Mouse (Mus musculus) embryonic facial prominence, embryonic 11.5 days (tissue): Measurements from ENCODE around the gene Prpf3. TPM values are rescaled to one million over a fixed set of nuclear protein-coding genes. Genes with fewer than 3 reads are reported as not detected.

Experiments used
- ATAC-seq: fragments of 200-750 bp; cut with Nextera tagmentation; replicated peaks from 2 replicates; pipeline ENCODE4 v1.8.0; 2017; ENCODE audit warnings: low read depth; ENCODE audit not compliant: insufficient number of reproducible peaks, low FRiP score, low TSS enrichment
- DNase-seq: peaks from one replicate; pipeline ENCODE4 v3.0.0-alpha.2; 2015; ENCODE audit warnings: low spot score
- H3K27ac ChIP-seq: fragments of 300-500 bp; sonication (generic); replicated peaks from 2 replicates; pipeline ENCODE4 v1.5.1; 2014; ENCODE audit warnings: mild to moderate bottlenecking, low read depth, low read length, control low read depth
- H3K27me3 ChIP-seq: fragments of 300-500 bp; sonication (generic); 2 replicates; pipeline ENCODE4 v1.6.1; 2014; ENCODE audit warnings: mild to moderate bottlenecking, low read length, moderate library complexity, mixed read lengths; ENCODE audit not compliant: control insufficient read depth, insufficient read depth
- H3K36me3 ChIP-seq: fragments of 300-500 bp; sonication (generic); replicated peaks from 2 replicates; pipeline ENCODE4 v1.6.1; 2014; ENCODE audit warnings: low read depth, mild to moderate bottlenecking, low read length, moderate library complexity, mixed read lengths; ENCODE audit not compliant: control insufficient read depth, insufficient read depth
- H3K4me1 ChIP-seq: fragments of 300-500 bp; sonication (generic); 2 replicates; pipeline ENCODE4 v1.6.1; 2014; ENCODE audit warnings: low read length, mixed read lengths; ENCODE audit not compliant: control insufficient read depth, insufficient read depth
- H3K4me2 ChIP-seq: fragments of 300-500 bp; sonication (generic); 2 replicates; pipeline ENCODE4 v1.6.1; 2014; ENCODE audit warnings: low read depth, mild to moderate bottlenecking, control low read depth, low read length, moderate library complexity
- H3K4me3 ChIP-seq: fragments of 300-500 bp; sonication (generic); 2 replicates; pipeline ENCODE4 v1.5.1; 2014; ENCODE audit warnings: low read depth, low read length, control low read depth
- H3K9ac ChIP-seq: fragments of 300-500 bp; sonication (generic); replicated peaks from 2 replicates; pipeline ENCODE4 v1.6.1; 2014; ENCODE audit warnings: mild to moderate bottlenecking, control low read depth, low read length
- H3K9me3 ChIP-seq: fragments of 300-500 bp; sonication (generic); replicated peaks from 2 replicates; pipeline ENCODE4 v1.6.1; 2016; ENCODE audit warnings: mild to moderate bottlenecking, low read length, inconsistent platforms, mixed read lengths; ENCODE audit not compliant: control insufficient read depth
- WGBS: fragments of 180-500 bp; shearing (Covaris S2); extraction: QIAGEN DNeasy Blood & Tissue Kit; methylation state at CpG from one replicate; pipeline ENCODE4 v1.1.7; 2014; 5-methylcytosine and 5-hydroxymethylcytosine counted together
- polyA plus RNA-seq: library from polyadenylated mRNA; unstranded; fragments of >200 nt; fragmentation: Nextera tagmentation; extraction: Ambion mirVana; gene quantifications from 2 replicates; pipeline ENCODE4 v1.2.1, GENCODE M21; 2014

Gene Prpf3
- polyA plus RNA-seq, 1 experiment from 2014 or later, result 69.4 TPM

DNA sequence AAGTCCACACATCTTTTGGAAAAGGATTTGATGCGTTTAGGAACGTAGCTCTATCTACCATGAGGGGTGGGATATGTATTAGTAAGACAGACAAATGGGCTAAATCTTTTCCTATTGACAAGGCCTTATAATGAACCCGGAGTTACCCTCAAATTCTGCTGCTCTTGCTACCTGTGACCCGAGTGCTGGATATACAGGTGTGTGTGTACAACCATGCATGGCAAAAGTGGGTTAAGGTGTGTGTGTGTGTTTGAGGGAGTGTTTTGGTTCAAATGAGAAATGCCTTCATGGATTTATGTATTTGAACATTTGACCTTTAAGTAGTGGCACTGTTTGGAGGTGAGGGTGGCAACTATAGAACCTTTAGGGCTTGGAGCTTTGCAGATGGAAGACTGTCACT, 26.6 kb downstream of the Prpf3 start:
- no peaks in the 10 kb centered on the region for H3K4me1 ChIP-seq
- peaks cover 18% of the 10 kb centered on the region for H3K36me3 ChIP-seq
- no peak overlapping the region for H3K27ac ChIP-seq
- no peaks in the 10 kb centered on the region for H3K9me3 ChIP-seq
- H3K4me3 ChIP-seq, result no peak overlapping the region
- WGBS, result 96% methylated on average over 4 of the region's 4 CpGs
- no peaks in the 10 kb centered on the region for H3K27me3 ChIP-seq
- H3K4me2 ChIP-seq, result no peak overlapping the region
- DNase-seq (no peak), ATAC-seq (no peak)
- H3K9ac ChIP-seq, result no peak overlapping the region

DNA sequence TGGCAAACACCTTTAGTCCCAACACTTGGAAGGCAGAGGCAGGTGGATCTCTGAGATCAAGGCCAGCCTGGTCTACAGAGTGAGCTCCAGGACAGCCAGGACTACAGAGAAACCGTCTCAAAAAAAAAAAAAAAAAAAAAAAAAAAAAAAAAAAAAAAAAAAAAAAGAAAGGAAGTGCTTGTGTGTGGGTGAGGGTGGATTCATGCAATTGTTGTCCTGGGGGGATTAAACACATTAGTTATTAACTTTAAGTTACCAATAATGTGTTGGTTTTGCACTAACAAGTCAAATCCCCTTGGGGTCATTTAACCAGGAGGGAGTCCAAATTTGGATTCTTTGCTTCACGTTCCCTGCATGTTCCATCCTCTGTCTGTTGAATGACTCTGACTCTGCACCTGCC, 29.4 kb downstream of the Prpf3 start:
- H3K27me3 ChIP-seq, result no peaks in the 10 kb centered on the region
- H3K4me3 ChIP-seq, result no peak overlapping the region
- no peaks in the 10 kb centered on the region for H3K4me1 ChIP-seq
- DNase-seq (peak; percentile 3), ATAC-seq (no peak)
- H3K9ac ChIP-seq, result no peak overlapping the region
- H3K36me3 ChIP-seq, result peaks cover 12% of the 10 kb centered on the region
- H3K9me3 ChIP-seq, result no peaks in the 10 kb centered on the region
- WGBS, result 71% methylated on average over 2 of the region's 2 CpGs
- H3K4me2 ChIP-seq, result no peak overlapping the region
- H3K27ac ChIP-seq, result no peak overlapping the region

DNA sequence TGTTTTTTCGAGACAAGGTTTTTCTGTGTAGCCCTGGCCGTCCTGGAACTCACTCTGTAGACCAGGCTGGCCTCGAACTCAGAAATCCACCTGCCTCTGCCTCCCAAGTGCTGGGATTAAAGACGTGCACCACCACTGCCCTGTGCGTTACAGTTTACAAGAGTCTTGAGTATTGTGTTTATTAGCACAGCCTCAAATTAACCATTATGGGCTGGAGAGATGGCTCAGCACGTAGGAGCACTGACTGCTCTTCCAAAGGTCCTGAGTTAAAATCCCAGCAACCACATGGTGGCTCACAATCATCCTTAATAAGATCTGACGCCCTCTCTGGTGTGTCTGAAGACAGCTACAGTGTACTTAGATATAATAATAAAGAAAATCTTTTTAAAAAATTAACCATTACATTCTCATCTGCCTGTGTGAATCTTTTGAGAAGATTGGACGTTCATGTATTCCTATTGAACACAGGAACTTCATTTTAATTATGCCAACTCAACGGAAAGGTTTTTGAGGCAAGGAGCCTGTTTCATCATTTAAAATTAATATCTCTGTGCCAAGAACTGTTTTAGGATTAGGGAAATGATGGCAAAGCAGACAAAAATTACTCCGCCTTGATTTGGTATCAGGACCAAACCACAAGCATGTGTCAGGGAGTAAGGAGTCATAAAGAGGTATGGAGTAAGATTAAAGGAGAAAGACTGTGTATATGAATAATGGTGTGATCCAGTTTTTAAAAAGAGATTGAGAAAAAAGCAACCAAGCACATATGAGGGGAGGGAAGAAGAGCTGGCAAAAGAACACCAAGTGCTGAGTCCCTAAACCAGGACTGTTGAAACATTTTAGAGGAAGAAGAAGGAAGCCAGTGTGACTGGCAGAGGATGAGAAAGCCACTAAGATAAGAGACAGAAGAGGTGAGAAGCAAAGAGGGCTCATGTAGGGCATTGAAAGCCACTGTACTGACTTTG, 35.4 kb downstream of the Prpf3 start:
- peak overlapping the region; percentile 85 for H3K4me3 ChIP-seq

DNA sequence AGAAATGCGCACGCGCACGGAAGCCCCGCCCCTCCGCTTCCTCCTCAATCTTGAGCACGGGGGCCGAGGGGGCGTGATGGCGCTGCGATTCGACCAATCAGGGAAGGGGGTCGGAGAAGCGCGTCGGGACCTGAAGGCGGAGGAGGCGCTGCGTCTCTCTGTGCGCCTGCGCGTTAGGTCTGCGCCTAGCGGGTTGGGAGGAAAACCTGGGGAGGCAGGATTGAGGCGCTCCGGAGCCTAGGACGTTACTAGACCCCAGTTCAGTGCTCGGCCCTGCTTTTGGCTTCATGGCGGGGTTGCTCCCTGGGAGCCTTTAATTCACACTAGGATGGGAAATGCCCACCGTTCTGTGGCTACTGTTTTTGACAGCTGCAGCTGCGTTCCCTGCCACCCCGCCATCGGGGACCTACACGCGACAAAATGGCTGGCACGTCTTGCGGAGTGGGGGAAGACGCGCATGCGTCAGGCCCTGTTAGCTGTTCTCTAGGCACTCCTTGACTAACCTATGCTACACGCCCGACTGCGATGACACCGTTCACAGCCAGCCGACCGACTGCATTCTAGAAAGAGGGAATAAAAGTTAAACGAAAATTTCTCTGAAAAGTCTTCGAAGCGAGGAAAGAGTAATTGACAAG, 36.2 kb downstream of the Prpf3 start:
- ATAC-seq, result peak; percentile 97
- Histone ChIP-seq H3K9ac (peak overlapping the region; percentile 97), H3K4me1 (no peaks in the 10 kb centered on the region; the same call in 1 of the 2 replicates), H3K36me3 (no peaks in the 10 kb centered on the region), H3K27me3 (no peaks in the 10 kb centered on the region), H3K27ac (peak overlapping the region; percentile 99), H3K4me3 (peak overlapping the region; percentile 85), H3K9me3 (no peaks in the 10 kb centered on the region), H3K4me2 (peak overlapping the region; percentile 47)
- under 1% methylated on average over 49 of the region's 49 CpGs for WGBS
- DNase-seq, result peak; percentile 100

More for the DNA sequence above, 35.4 kb downstream of the Prpf3 start:
- DNase-seq (peak; percentile 2), ATAC-seq (no peak)
- Histone ChIP-seq H3K9ac (peak overlapping the region; percentile 97), H3K27ac (peak overlapping the region; percentile 96; the same call in 1 of the 2 replicates), H3K27me3 (no peaks in the 10 kb centered on the region), H3K9me3 (no peaks in the 10 kb centered on the region), H3K4me2 (peak overlapping the region; percentile 47), H3K36me3 (no peaks in the 10 kb centered on the region), H3K4me1 (no peaks in the 10 kb centered on the region; the same call in 1 of the 2 replicates)
- WGBS, result 50% methylated on average over 10 of the region's 10 CpGs

DNA sequence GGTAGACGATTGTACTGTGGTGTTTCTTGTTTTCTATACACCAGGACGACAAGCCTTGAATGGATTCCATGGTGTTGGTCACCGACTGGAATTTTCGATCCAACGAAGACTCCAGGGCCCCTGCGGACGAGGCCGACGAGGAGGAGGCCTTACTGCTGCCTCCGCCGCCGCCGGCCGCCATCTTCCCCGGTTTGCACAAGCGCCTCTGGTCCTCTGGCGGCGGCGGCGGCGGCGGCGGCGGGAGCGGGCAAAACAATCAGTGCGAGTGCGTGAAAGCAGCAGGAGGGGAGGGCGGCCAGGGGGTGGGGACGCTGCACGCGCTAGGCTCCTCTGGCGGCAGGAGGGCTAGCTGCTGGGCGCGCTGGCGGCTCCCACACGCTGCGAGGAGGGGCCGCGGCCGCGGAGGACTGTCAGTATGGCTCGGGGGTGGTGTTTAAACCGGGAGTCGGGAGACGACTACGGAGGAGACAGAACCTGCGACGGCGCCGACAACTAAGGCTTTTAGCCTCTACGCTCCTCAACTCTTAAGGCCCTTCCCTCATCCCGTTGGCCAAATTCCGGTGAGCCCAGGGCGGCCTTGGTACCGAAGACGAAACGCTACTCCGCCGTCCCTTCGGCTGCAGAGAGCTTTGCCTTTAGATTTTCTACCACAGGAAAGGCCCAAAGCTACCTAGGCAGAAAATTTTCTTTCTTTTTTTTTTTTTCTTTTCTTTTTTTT, 37.0 kb downstream of the Prpf3 start, which contains the start of gene Rprd2:
Gene Rprd2 (minus strand): TSS at position 293 of the 718 bp plus-strand sequence.
- peak; percentile 23; the same call in 1 of the 2 replicates for ATAC-seq
- Histone ChIP-seq H3K4me2 (peak within 1 kb of the TSS; percentile 73), H3K4me3 (peak within 1 kb of the TSS; percentile 85), H3K9ac (peak within 1 kb of the TSS; percentile 97), H3K4me1 (no peaks in the 10 kb centered on the region; the same call in 1 of the 2 replicates), H3K27ac (peak within 1 kb of the TSS; percentile 99), H3K9me3 (no peaks in the 10 kb centered on the region), H3K36me3 (no peaks in the 10 kb centered on the region), H3K27me3 (no peaks in the 10 kb centered on the region)
- DNase-seq, result peak; percentile 75
- WGBS, result under 1% methylated on average over 60 of the region's 60 CpGs

DNA sequence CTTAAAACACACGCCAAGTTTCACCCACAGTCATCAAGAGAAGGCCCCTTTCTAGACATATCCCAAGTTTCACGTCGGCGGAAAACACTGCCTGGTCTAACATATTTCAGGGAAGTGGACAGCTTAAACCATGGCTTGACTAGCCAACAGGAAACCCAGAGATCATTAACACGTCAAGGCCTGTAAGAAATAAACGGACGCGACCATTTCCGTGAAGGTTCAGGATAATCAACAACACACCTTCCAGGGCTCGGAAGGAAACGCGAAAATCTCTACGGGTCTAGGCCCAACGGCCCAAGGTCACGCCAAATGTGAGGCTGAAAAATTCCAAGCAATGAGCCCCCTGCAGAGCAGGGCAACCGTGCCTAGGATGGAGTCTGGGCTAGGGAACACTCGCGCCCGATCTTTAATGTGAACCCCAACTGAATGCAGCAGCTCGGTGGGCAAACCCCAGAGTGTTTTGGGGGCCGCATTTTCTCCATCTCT, 37.6 kb downstream of the Prpf3 start:
- Histone ChIP-seq H3K4me1 (no peaks in the 10 kb centered on the region; the same call in 1 of the 2 replicates), H3K4me2 (peak overlapping the region; percentile 73), H3K4me3 (peak overlapping the region; percentile 85), H3K9ac (peak overlapping the region; percentile 97), H3K27me3 (no peaks in the 10 kb centered on the region), H3K27ac (peak overlapping the region; percentile 99), H3K36me3 (no peaks in the 10 kb centered on the region), H3K9me3 (no peaks in the 10 kb centered on the region)
- DNase-seq (peak; percentile 67), ATAC-seq (no peak)
- under 1% methylated on average over 21 of the region's 21 CpGs for WGBS

DNA sequence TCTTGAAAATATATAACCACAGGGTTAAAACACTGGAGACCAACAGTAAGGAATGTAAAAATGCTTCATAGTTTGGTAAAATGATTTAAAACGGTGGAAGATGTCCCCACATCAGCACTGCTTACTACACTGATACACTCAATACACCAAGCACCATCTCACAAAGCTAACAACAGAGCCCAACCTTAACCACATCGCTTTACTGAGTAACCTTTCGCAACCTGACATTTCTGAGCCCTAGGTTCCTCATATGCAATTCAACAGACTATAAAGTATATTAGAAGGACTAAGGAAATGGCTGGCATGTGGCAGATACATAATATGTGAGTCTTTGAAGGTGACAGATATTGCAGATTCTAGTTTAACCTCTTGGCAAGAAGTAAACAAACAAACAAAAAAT, 39.0 kb downstream of the Prpf3 start:
- Histone ChIP-seq H3K27me3 (no peaks in the 10 kb centered on the region), H3K4me2 (no peak overlapping the region), H3K9me3 (no peaks in the 10 kb centered on the region), H3K9ac (no peak overlapping the region), H3K4me1 (no peaks in the 10 kb centered on the region; the same call in 1 of the 2 replicates), H3K36me3 (no peaks in the 10 kb centered on the region), H3K4me3 (no peak overlapping the region), H3K27ac (no peak overlapping the region)
- ATAC-seq, result no peak
- no peak for DNase-seq
- whole genome bisulfite sequencing, result 96% methylated on average over 3 of the region's 3 CpGs
